Mouse (Mus musculus) MEL (cell line): ENCODE results near the gene Clns1a. TPM values are rescaled to one million over a fixed set of nuclear protein-coding genes. Genes with fewer than 3 reads are reported as not detected.
A peak's percentile ranks its signal among the peaks of the same experiment; 100 is the strongest.

Experiments used
- DNase-seq: peaks from one replicate; pipeline ENCODE4 v3.0.0; 2011; ENCODE audit warnings: low read depth, low spot score
- H3K27ac ChIP-seq: 2 replicates; pipeline ENCODE4 v1.5.1; 2012; ENCODE audit warnings: low read depth, mild to moderate bottlenecking, control low read depth, low read length, moderate library complexity; ENCODE audit not compliant: control insufficient read depth
- H3K27me3 ChIP-seq, 2 experiments: fragments of 150-350 bp in 1 of 2; sonication (generic) in 1 of 2; 2 replicates each; pipeline ENCODE4 v1.6.1; 2012; ENCODE audit warnings: low read length in 2 of 2, mild to moderate bottlenecking in 2 of 2, improper control_type of control experiment in 1 of 2, moderate library complexity in 1 of 2; ENCODE audit not compliant: insufficient read depth in 2 of 2, control insufficient read depth in 1 of 2
- H3K36me3 ChIP-seq, 2 experiments: 2 replicates each; pipeline ENCODE4 v1.6.1; 2012 to 2014; ENCODE audit warnings: low read length in 2 of 2, improper control_type of control experiment in 1 of 2, inconsistent platforms in 1 of 2, mild to moderate bottlenecking in 1 of 2; ENCODE audit not compliant: insufficient read depth in 2 of 2, control insufficient read depth in 1 of 2
- H3K4me1 ChIP-seq, 2 experiments: fragments of 150-350 bp in 1 of 2; sonication (generic) in 1 of 2; 2 replicates each; pipeline ENCODE4 v1.6.1; 2012; ENCODE audit warnings: low read length in 2 of 2, improper control_type of control experiment in 1 of 2, mild to moderate bottlenecking in 1 of 2; ENCODE audit not compliant: insufficient read depth in 2 of 2, control insufficient read depth in 1 of 2
- H3K4me3 ChIP-seq, 2 experiments: fragments of 150-350 bp in 1 of 2; sonication (generic) in 1 of 2; 2 replicates each; pipeline ENCODE4 v1.5.1; 2012; ENCODE audit warnings: low read depth in 2 of 2, low read length in 2 of 2, mild to moderate bottlenecking in 2 of 2, moderate library complexity in 2 of 2, control low read depth in 1 of 2, improper control_type of control experiment in 1 of 2; ENCODE audit not compliant: control insufficient read depth in 1 of 2, insufficient read depth in 1 of 2
- H3K79me2 ChIP-seq: 2 replicates; pipeline ENCODE4 v1.6.1; 2012; ENCODE audit warnings: mild to moderate bottlenecking, low read length, moderate library complexity; ENCODE audit not compliant: control insufficient read depth, poor library complexity, insufficient read depth
- H3K9ac ChIP-seq: 2 replicates; pipeline ENCODE4 v1.6.1; 2012; ENCODE audit warnings: low read depth, mild to moderate bottlenecking, control low read depth, low read length, moderate library complexity; ENCODE audit not compliant: control insufficient read depth, poor library complexity, severe bottlenecking
- H3K9me3 ChIP-seq: fragments of 150-350 bp; sonication (generic); replicated peaks from 2 replicates; pipeline ENCODE4 v1.6.1; 2012; ENCODE audit warnings: mild to moderate bottlenecking, low read length, improper control_type of control experiment, moderate library complexity; ENCODE audit not compliant: insufficient read depth
- BHLHE40 ChIP-seq: IDR thresholded peaks from 2 replicates; pipeline ENCODE4 v1.6.1; 2012; ENCODE audit warnings: low read depth, mild to moderate bottlenecking, inconsistent platforms, low read length, improper control_type of control experiment, borderline replicate concordance
- CHD2 ChIP-seq: IDR thresholded peaks from 2 replicates; pipeline ENCODE4 v1.6.1; 2011; ENCODE audit warnings: low read length, improper control_type of control experiment
- CTCF ChIP-seq, 3 experiments: IDR thresholded peaks in 2 of 3; conservative IDR thresholded peaks in 1 of 3; 2 replicates each; pipeline ENCODE4 v1.5.1; 2011 to 2012; ENCODE audit warnings: low read length in 3 of 3, low read depth in 2 of 3, mild to moderate bottlenecking in 2 of 3, improper control_type of control experiment in 1 of 3, inconsistent platforms in 1 of 3, mixed read lengths in 1 of 3, moderate library complexity in 1 of 3; ENCODE audit not compliant: control insufficient read depth in 1 of 3, insufficient read depth in 1 of 3, poor library complexity in 1 of 3, severe bottlenecking in 1 of 3
- E2F4 ChIP-seq: IDR thresholded peaks from 2 replicates; pipeline ENCODE4 v1.6.1; 2011; ENCODE audit warnings: low read depth, low read length, improper control_type of control experiment, borderline replicate concordance
- ELF1 ChIP-seq: IDR thresholded peaks from 2 replicates; pipeline ENCODE4 v1.6.1; 2014; ENCODE audit warnings: low read depth, mild to moderate bottlenecking, inconsistent platforms, low read length, improper control_type of control experiment, moderate library complexity
- EP300 ChIP-seq, 2 experiments: IDR thresholded peaks; 2 replicates each; pipeline ENCODE4 v1.6.1; 2011; ENCODE audit warnings: improper control_type of control experiment in 2 of 2, low read length in 2 of 2, low read depth in 1 of 2, mild to moderate bottlenecking in 1 of 2
- ETS1 ChIP-seq: IDR thresholded peaks from 2 replicates; pipeline ENCODE4 v1.6.1; 2012; ENCODE audit warnings: low read depth, mild to moderate bottlenecking, inconsistent platforms, low read length, improper control_type of control experiment, moderate library complexity
- GABPA ChIP-seq: IDR thresholded peaks from 2 replicates; pipeline ENCODE4 v1.6.1; 2012; ENCODE audit warnings: low read depth, mild to moderate bottlenecking, inconsistent platforms, low read length, improper control_type of control experiment, moderate library complexity
- GATA1 ChIP-seq: IDR thresholded peaks from 2 replicates; pipeline ENCODE4 v1.6.1; 2011; ENCODE audit warnings: low read depth, low read length, improper control_type of control experiment
- HCFC1 ChIP-seq: IDR thresholded peaks from 2 replicates; pipeline ENCODE4 v1.6.1; 2012; ENCODE audit warnings: low read depth, mild to moderate bottlenecking, inconsistent platforms, low read length, improper control_type of control experiment, moderate library complexity
- JUND ChIP-seq: IDR thresholded peaks from 2 replicates; pipeline ENCODE4 v1.6.1; 2011; ENCODE audit warnings: low read depth, mild to moderate bottlenecking, improper control_type of control experiment, low read length
- KAT2A ChIP-seq: conservative IDR thresholded peaks from 2 replicates; pipeline ENCODE4 v1.6.1; 2012; ENCODE audit warnings: low read depth, low read length, improper control_type of control experiment, inconsistent platforms
- MAFK ChIP-seq: IDR thresholded peaks from 2 replicates; pipeline ENCODE4 v1.6.1; 2011; ENCODE audit warnings: low read depth, mild to moderate bottlenecking, low read length, improper control_type of control experiment, borderline replicate concordance
- MAX ChIP-seq: IDR thresholded peaks from 2 replicates; pipeline ENCODE4 v1.6.1; 2011; ENCODE audit warnings: low read length, improper control_type of control experiment
- MEF2A ChIP-seq: IDR thresholded peaks from 2 replicates; pipeline ENCODE4 v1.6.1; 2014; ENCODE audit warnings: low read depth, mild to moderate bottlenecking, inconsistent platforms, low read length, improper control_type of control experiment; ENCODE audit not compliant: poor library complexity, insufficient replicate concordance, severe bottlenecking; ENCODE audit errors: extremely low read depth
- MXI1 ChIP-seq: IDR thresholded peaks from 2 replicates; pipeline ENCODE4 v1.6.1; 2011; ENCODE audit warnings: mild to moderate bottlenecking, low read depth, low read length, improper control_type of control experiment
- MYB ChIP-seq: IDR thresholded peaks from 2 replicates; pipeline ENCODE4 v1.6.1; 2011; ENCODE audit warnings: mild to moderate bottlenecking, low read depth, low read length, improper control_type of control experiment
- MYC ChIP-seq: IDR thresholded peaks from 2 replicates; pipeline ENCODE4 v1.6.1; 2011; ENCODE audit warnings: low read depth, mild to moderate bottlenecking, low read length, improper control_type of control experiment, moderate library complexity
- NELFE ChIP-seq: IDR thresholded peaks from 2 replicates; pipeline ENCODE4 v1.6.1; 2011; ENCODE audit warnings: low read depth, low read length, improper control_type of control experiment
- NRF1 ChIP-seq: IDR thresholded peaks from 2 replicates; pipeline ENCODE4 v1.6.1; 2014; ENCODE audit warnings: low read depth, mild to moderate bottlenecking, inconsistent platforms, low read length, improper control_type of control experiment, moderate library complexity; ENCODE audit not compliant: poor library complexity, insufficient read depth, severe bottlenecking
- POLR2A ChIP-seq, 2 experiments: IDR thresholded peaks; 2 replicates each; pipeline ENCODE4 v1.6.1; 2011 to 2012; ENCODE audit warnings: low read length in 2 of 2, mild to moderate bottlenecking in 2 of 2, control low read depth in 1 of 2, improper control_type of control experiment in 1 of 2, low read depth in 1 of 2, moderate library complexity in 1 of 2; ENCODE audit not compliant: control insufficient read depth in 1 of 2, insufficient read depth in 1 of 2, poor library complexity in 1 of 2
- POLR2AphosphoS2 ChIP-seq: IDR thresholded peaks from 2 replicates; pipeline ENCODE4 v1.6.1; 2011; ENCODE audit warnings: low read length, improper control_type of control experiment
- POLR2AphosphoS5 ChIP-seq: IDR thresholded peaks from 2 replicates; pipeline ENCODE4 v1.6.1; 2012; ENCODE audit warnings: low read depth, borderline replicate concordance, mild to moderate bottlenecking, inconsistent platforms, low read length, moderate library complexity, mixed read lengths
- RAD21 ChIP-seq: IDR thresholded peaks from 2 replicates; pipeline ENCODE4 v1.6.1; 2011; ENCODE audit warnings: mild to moderate bottlenecking, low read depth, low read length, improper control_type of control experiment
- SIN3A ChIP-seq: IDR thresholded peaks from 2 replicates; pipeline ENCODE4 v1.6.1; 2012; ENCODE audit warnings: low read length, improper control_type of control experiment, inconsistent platforms
- TAL1 ChIP-seq: IDR thresholded peaks from 2 replicates; pipeline ENCODE4 v1.6.1; 2012; ENCODE audit warnings: mild to moderate bottlenecking, inconsistent platforms, low read length, moderate library complexity, mixed read lengths
- TBP ChIP-seq: IDR thresholded peaks from 2 replicates; pipeline ENCODE4 v1.8.0; 2011; ENCODE audit warnings: low read depth, low read length, improper control_type of control experiment
- TCF12 ChIP-seq: IDR thresholded peaks from 2 replicates; pipeline ENCODE4 v1.6.1; 2014; ENCODE audit warnings: low read depth, mild to moderate bottlenecking, inconsistent platforms, low read length, improper control_type of control experiment, moderate library complexity
- USF2 ChIP-seq, 2 experiments: IDR thresholded peaks; 2 replicates each; pipeline ENCODE4 v1.6.1; 2011 to 2012; ENCODE audit warnings: improper control_type of control experiment in 2 of 2, low read length in 2 of 2, borderline replicate concordance in 1 of 2, inconsistent platforms in 1 of 2, low read depth in 1 of 2, mild to moderate bottlenecking in 1 of 2; ENCODE audit not compliant: insufficient read depth in 1 of 2
- ZC3H11A ChIP-seq: IDR thresholded peaks from 2 replicates; pipeline ENCODE4 v1.6.1; 2012; ENCODE audit warnings: low read depth, mild to moderate bottlenecking, inconsistent platforms, low read length, improper control_type of control experiment
- ZKSCAN1 ChIP-seq: IDR thresholded peaks from 2 replicates; pipeline ENCODE4 v1.6.1; 2012; ENCODE audit warnings: low read depth, mild to moderate bottlenecking, inconsistent platforms, low read length, improper control_type of control experiment, moderate library complexity
- ZNF384 ChIP-seq: IDR thresholded peaks from 2 replicates; pipeline ENCODE4 v1.6.1; 2012; ENCODE audit warnings: low read depth, mild to moderate bottlenecking, inconsistent platforms, low read length, improper control_type of control experiment
- polyA plus RNA-seq, 2 experiments: library from polyadenylated mRNA; stranded (reverse) in 1 of 2; unstranded in 1 of 2; fragments of >175 nt in 1 of 2; fragments of >200 nt in 1 of 2; gene quantifications; 2 replicates each; pipeline versions ENCODE4 v1.2.1 to v1.2.4; 2012; ENCODE audit warnings: low replicate concordance in 2 of 2, low read depth in 1 of 2; ENCODE audit not compliant: insufficient read length in 2 of 2, insufficient read depth in 1 of 2, missing spikeins in 1 of 2
- total RNA-seq: library from RNA; depleted of rRNA; stranded (reverse); fragments of 300-350 nt; gene quantifications from 2 replicates; pipeline ENCODE4 v1.2.3, GENCODE M21; 2012

Clns1a gene
- total and polyA plus RNA-seq, 3 experiments, result 119 to 140 (median 130) TPM

- no peak for TF ChIP-seq USF2 (IDR thresholded peaks at IDR 0.05; ENCODE audit: borderline replicate concordance in 1 of 2, insufficient read depth in 1 of 2, low read depth in 1 of 2, low read length in 2 of 2)
Measured at GRCm38 (mm10) chr7:97747176-97747707, 50.8 kb downstream of the Clns1a start (continued).

- peaks cover 2 to 6% of the 10 kb centered on the region in 2 experiments; a peak in 3 of 4 replicates for H3K4me1 ChIP-seq
- peak overlapping the region; percentile 52 to 69 for H3K4me3 ChIP-seq
- H3K27ac ChIP-seq, result peak overlapping the region; percentile 80
- no peaks in the 10 kb centered on the region for H3K79me2 ChIP-seq
- peaks cover 0 to 2% of the 10 kb centered on the region in 2 experiments; a peak in 1 of 4 replicates for H3K36me3 ChIP-seq
- H3K27me3 ChIP-seq, result no peaks in the 10 kb centered on the region
- no peaks in the 10 kb centered on the region for H3K9me3 ChIP-seq
- H3K9ac ChIP-seq, result peak overlapping the region; percentile 79
- peak; percentile 89 for DNase-seq
- 0 out of 2 replicates have a peak, but pooled peaks have one; percentile 43 for TF ChIP-seq E2F4
- TF ChIP-seq MXI1, result peak; percentile 69
- TF ChIP-seq MAFK, result no peak
- no peak for TF ChIP-seq TBP
- TF ChIP-seq ZNF384, result peak; percentile 81
- TF ChIP-seq EP300 (IDR thresholded peaks at IDR 0.05; ENCODE audit: low read depth in 1 of 2, low read length in 2 of 2), result 0 out of 4 replicates have a peak, but pooled peaks of 1 of the 2 experiments have one; percentile 8
- TF ChIP-seq POLR2A (IDR thresholded peaks at IDR 0.05; ENCODE audit: control insufficient read depth in 1 of 2, insufficient read depth in 1 of 2, low read depth in 1 of 2, low read length in 2 of 2, poor library complexity in 1 of 2), result no peak
- TF ChIP-seq ZKSCAN1, result peak; percentile 62
- peak; percentile 84 for TF ChIP-seq ZC3H11A
- TF ChIP-seq HCFC1, result no peak
- TF ChIP-seq CTCF (IDR thresholded peaks at IDR 0.05 in 2 of 3, conservative IDR thresholded peaks at IDR 0.05 in 1 of 3; ENCODE audit: control insufficient read depth in 1 of 3, insufficient read depth in 1 of 3, low read depth in 2 of 3, low read length in 3 of 3, poor library complexity in 1 of 3, severe bottlenecking in 1 of 3), result peak; percentile 61 to 94 (median 80)
- TF ChIP-seq USF2 (IDR thresholded peaks at IDR 0.05; ENCODE audit: borderline replicate concordance in 1 of 2, insufficient read depth in 1 of 2, low read depth in 1 of 2, low read length in 2 of 2), result no peak
- no peak for TF ChIP-seq POLR2AphosphoS2
- peak; percentile 36; the same call in 1 of the 2 replicates for TF ChIP-seq ETS1
- no peak for TF ChIP-seq POLR2AphosphoS5
- TF ChIP-seq NELFE, result 0 out of 2 replicates have a peak, but pooled peaks have one; percentile 18
- TF ChIP-seq BHLHE40, result no peak
- peak; percentile 79 for TF ChIP-seq RAD21
- TF ChIP-seq NRF1, result no peak
- TF ChIP-seq ELF1, result peak; percentile 28; the same call in 1 of the 2 replicates
- no peak for TF ChIP-seq GATA1
- no peak for TF ChIP-seq MEF2A
- peak; percentile 47 for TF ChIP-seq MAX
- no peak for TF ChIP-seq JUND
- TF ChIP-seq MYB, result no peak
- TF ChIP-seq MYC, result peak; percentile 67; the same call in 1 of the 2 replicates
- no peak for TF ChIP-seq TAL1
- no peak for TF ChIP-seq CHD2
- TF ChIP-seq SIN3A, result peak; percentile 83
- no peak for TF ChIP-seq KAT2A
- no peak for TF ChIP-seq GABPA
- 0 out of 2 replicates have a peak, but pooled peaks have one; percentile 32 for TF ChIP-seq TCF12
Measured at GRCm38 (mm10) chr7:97747787-97748497, 51.5 kb downstream of the Clns1a start.
